Mouse (Mus musculus): ENCODE data around the gene Mafg. TPM values are rescaled to one million over a fixed set of nuclear protein-coding genes. Genes with fewer than 3 reads are reported as not detected.
"Not testable (repeated sequence)": the region's sequence is repeated elsewhere in the genome, so short reads cannot be mapped to it uniquely, and the experiment has no call there.

Mafg gene
- polyA plus RNA-seq, 1 experiment from 2014 or later = 40.4 TPM

- peaks cover 23% of the 10 kb centered on the region for H3K4me1 ChIP-seq
- no peaks in the 10 kb centered on the region for H3K27me3 ChIP-seq (replicated peaks)
- peaks cover 57% of the 10 kb centered on the region for H3K36me3 ChIP-seq
- no peaks in the 10 kb centered on the region for H3K9me3 ChIP-seq
- WGBS = under 1% methylated on average over 88 of the region's 88 CpGs
- peak within 1 kb of the TSS; percentile 53; the same call in 1 of the 2 replicates for H3K27ac ChIP-seq
- peak within 1 kb of the TSS; percentile 99 for H3K9ac ChIP-seq
- peak; percentile 94 for ATAC-seq (ENCODE audit: low FRiP score, low read depth)
- peak within 1 kb of the TSS; percentile 98 for H3K4me2 ChIP-seq (replicated peaks)
- peak within 1 kb of the TSS; percentile 100 for H3K4me3 ChIP-seq
These were observed 35.0 kb downstream of the Mafg start, which contains the start of the genes Alyref and Anapc11 for GRCm38 (mm10) chr11:120598283-120598989. Gene Alyref, minus strand, starts transcription at chr11:120598365. Gene Anapc11, plus strand, starts transcription at chr11:120598421.

GRCm38 (mm10) chr11:120597240-120598235, 35.9 kb downstream of the Mafg start:
- ATAC-seq (ENCODE audit: low FRiP score, low read depth) = peak; percentile 58
- Histone ChIP-seq H3K4me3 (peak overlapping the region; percentile 100), H3K27me3 (replicated peaks) (no peaks in the 10 kb centered on the region), H3K9ac (peak overlapping the region; percentile 99), H3K4me2 (replicated peaks) (peak overlapping the region; percentile 98), H3K27ac (peak overlapping the region; percentile 53; the same call in 1 of the 2 replicates), H3K36me3 (peaks cover 58% of the 10 kb centered on the region), H3K9me3 (no peaks in the 10 kb centered on the region), H3K4me1 (peaks cover 23% of the 10 kb centered on the region)
- WGBS = 5% methylated on average over 99 of the region's 99 CpGs

- Histone ChIP-seq H3K9ac (no peak overlapping the region), H3K4me3 (no peak overlapping the region), H3K36me3 (peaks cover 89% of the 10 kb centered on the region), H3K9me3 (no peaks in the 10 kb centered on the region), H3K27ac (no peak overlapping the region), H3K27me3 (replicated peaks) (no peaks in the 10 kb centered on the region), H3K4me2 (replicated peaks) (no peak overlapping the region), H3K4me1 (no peaks in the 10 kb centered on the region)
- no peak for ATAC-seq (ENCODE audit: low FRiP score, low read depth)
- WGBS = 95% methylated on average over 6 of the region's 6 CpGs
These were observed 44.9 kb downstream of the Mafg start for GRCm38 (mm10) chr11:120588531-120588930.

- no peak for ATAC-seq (ENCODE audit: low FRiP score, low read depth)
- Histone ChIP-seq H3K27me3 (replicated peaks) (no peaks in the 10 kb centered on the region), H3K4me3 (no peak overlapping the region), H3K9ac (no peak overlapping the region), H3K9me3 (no peaks in the 10 kb centered on the region), H3K27ac (no peak overlapping the region), H3K4me2 (replicated peaks) (no peak overlapping the region), H3K4me1 (peaks cover 21% of the 10 kb centered on the region), H3K36me3 (peaks cover 55% of the 10 kb centered on the region)
- 94% methylated on average over 1 of the region's 1 CpGs for WGBS
These were observed 49.5 kb downstream of the Mafg start for GRCm38 (mm10) chr11:120583937-120584336.

GRCm38 (mm10) chr11:120582982-120583293, 50.5 kb downstream of the Mafg start:
- Histone ChIP-seq H3K4me1 (peaks cover 30% of the 10 kb centered on the region), H3K36me3 (peaks cover 58% of the 10 kb centered on the region)
- 98% methylated on average over 2 of the region's 2 CpGs for WGBS
- H3K4me3 ChIP-seq; H3K9ac ChIP-seq; H3K27ac ChIP-seq; H3K4me2 ChIP-seq (replicated peaks); H3K27me3 ChIP-seq (replicated peaks); ATAC-seq (ENCODE audit: low FRiP score, low read depth); H3K9me3 ChIP-seq: not testable (repeated sequence)

- WGBS = 74% methylated on average over 8 of the region's 8 CpGs
- Histone ChIP-seq H3K9ac (peak overlapping the region; percentile 97), H3K27me3 (replicated peaks) (no peaks in the 10 kb centered on the region), H3K36me3 (peaks cover 58% of the 10 kb centered on the region), H3K4me2 (replicated peaks) (peak overlapping the region; percentile 97), H3K4me1 (peaks cover 30% of the 10 kb centered on the region), H3K9me3 (no peaks in the 10 kb centered on the region), H3K27ac (peak overlapping the region; percentile 80), H3K4me3 (peak overlapping the region; percentile 98)
- no peak for ATAC-seq (ENCODE audit: low FRiP score, low read depth)
These were observed 51.0 kb downstream of the Mafg start for GRCm38 (mm10) chr11:120582268-120582981.

- Histone ChIP-seq H3K4me2 (replicated peaks) (peak within 1 kb of the TSS; percentile 97), H3K4me3 (peak within 1 kb of the TSS; percentile 98), H3K9me3 (no peaks in the 10 kb centered on the region), H3K27ac (peak within 1 kb of the TSS; percentile 80), H3K36me3 (peaks cover 52% of the 10 kb centered on the region), H3K27me3 (replicated peaks) (no peaks in the 10 kb centered on the region), H3K4me1 (peaks cover 30% of the 10 kb centered on the region), H3K9ac (peak within 1 kb of the TSS; percentile 97)
- ATAC-seq (ENCODE audit: low FRiP score, low read depth) = peak; percentile 39
- WGBS = 7% methylated on average over 67 of the region's 75 CpGs
These were observed 51.7 kb downstream of the Mafg start, which contains the start of gene Arhgdia for GRCm38 (mm10) chr11:120581490-120582267. Gene Arhgdia, minus strand, starts transcription at chr11:120581624.

- Histone ChIP-seq H3K9ac (peak overlapping the region; percentile 97), H3K4me3 (peak overlapping the region; percentile 98), H3K27ac (peak overlapping the region; percentile 80), H3K4me2 (replicated peaks) (peak overlapping the region; percentile 97), H3K4me1 (peaks cover 30% of the 10 kb centered on the region), H3K27me3 (replicated peaks) (no peaks in the 10 kb centered on the region), H3K9me3 (no peaks in the 10 kb centered on the region), H3K36me3 (peaks cover 45% of the 10 kb centered on the region)
- peak; percentile 23 for ATAC-seq (ENCODE audit: low FRiP score, low read depth)
- WGBS = under 1% methylated on average over 34 of the region's 44 CpGs
These were observed 52.5 kb downstream of the Mafg start for GRCm38 (mm10) chr11:120580871-120581331.

GRCm38 (mm10) chr11:120580190-120580589, 53.2 kb downstream of the Mafg start:
- ATAC-seq (ENCODE audit: low FRiP score, low read depth) = no peak
- Histone ChIP-seq H3K4me2 (replicated peaks) (peak overlapping the region; percentile 97), H3K4me1 (peaks cover 30% of the 10 kb centered on the region), H3K27ac (no peak overlapping the region), H3K4me3 (peak overlapping the region; percentile 98), H3K36me3 (peaks cover 38% of the 10 kb centered on the region), H3K9ac (peak overlapping the region; percentile 97), H3K9me3 (no peaks in the 10 kb centered on the region), H3K27me3 (replicated peaks) (no peaks in the 10 kb centered on the region)
- 68% methylated on average over 7 of the region's 7 CpGs for WGBS

- peaks cover 33% of the 10 kb centered on the region for H3K36me3 ChIP-seq
- peak overlapping the region; percentile 98 for H3K4me3 ChIP-seq
- H3K27ac ChIP-seq = no peak overlapping the region
- peak overlapping the region; percentile 97 for H3K4me2 ChIP-seq (replicated peaks)
- H3K4me1 ChIP-seq = peaks cover 33% of the 10 kb centered on the region
- 68% methylated on average over 15 of the region's 15 CpGs for WGBS
- no peaks in the 10 kb centered on the region for H3K9me3 ChIP-seq
- ATAC-seq (ENCODE audit: low FRiP score, low read depth) = no peak
- H3K27me3 ChIP-seq (replicated peaks) = no peaks in the 10 kb centered on the region
- peak overlapping the region; percentile 97 for H3K9ac ChIP-seq
These were observed 53.9 kb downstream of the Mafg start for GRCm38 (mm10) chr11:120579316-120580107.

Measured in neural tube, embryonic 12.5 days (tissue).